Mouse (Mus musculus) ES-CJ7 (cell line): Measurements from ENCODE around the gene Nup85.
"Not testable (repeated sequence)": the region's sequence is repeated elsewhere in the genome, so short reads cannot be mapped to it uniquely, and the experiment has no call there.

ENCODE experiments used
- DNase-seq: peaks from one replicate; pipeline ENCODE4 v3.0.0; 2011; ENCODE audit warnings: low read depth, low spot score

The Nup85 gene

DNA sequence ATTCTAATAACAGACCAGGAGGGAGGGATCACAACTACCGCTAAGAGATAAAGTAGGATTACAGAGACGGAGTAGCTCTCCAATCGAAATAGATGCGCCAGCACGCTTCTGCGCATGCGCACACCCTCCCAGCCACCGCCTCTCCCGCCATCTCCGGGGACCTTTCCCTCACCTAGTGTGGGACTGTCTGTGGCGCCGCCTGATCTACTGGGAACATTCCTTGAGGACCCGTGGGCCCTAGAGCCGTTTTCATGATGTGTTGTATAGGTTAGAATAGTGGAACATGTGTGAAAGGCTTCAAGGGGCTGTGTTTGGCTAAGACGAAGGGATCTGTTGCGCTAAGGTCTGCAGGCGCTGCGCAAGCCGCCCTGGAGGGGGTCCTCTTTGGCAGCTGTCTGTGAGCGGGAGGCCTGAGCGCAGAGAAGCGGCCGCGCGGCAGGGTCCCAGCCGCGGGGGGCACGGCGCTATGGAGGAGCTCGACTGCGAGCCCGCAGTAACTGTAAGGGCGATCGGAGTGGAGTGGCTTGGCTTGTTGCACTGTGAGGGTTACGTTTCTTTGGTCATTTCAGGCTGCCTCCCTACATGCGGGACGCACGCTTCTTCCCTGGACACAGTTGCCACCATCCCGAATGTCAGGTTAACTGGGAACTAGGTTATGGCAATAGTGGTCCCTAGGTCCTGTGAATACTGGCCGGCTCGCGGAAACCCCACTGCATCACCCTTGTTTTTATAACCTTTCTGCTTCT lies at the start of gene Nup85:
TSS of gene Nup85 (plus strand) at position 371 of the 746 bp plus-strand sequence.
- peak; percentile 97 for DNase-seq

DNA sequence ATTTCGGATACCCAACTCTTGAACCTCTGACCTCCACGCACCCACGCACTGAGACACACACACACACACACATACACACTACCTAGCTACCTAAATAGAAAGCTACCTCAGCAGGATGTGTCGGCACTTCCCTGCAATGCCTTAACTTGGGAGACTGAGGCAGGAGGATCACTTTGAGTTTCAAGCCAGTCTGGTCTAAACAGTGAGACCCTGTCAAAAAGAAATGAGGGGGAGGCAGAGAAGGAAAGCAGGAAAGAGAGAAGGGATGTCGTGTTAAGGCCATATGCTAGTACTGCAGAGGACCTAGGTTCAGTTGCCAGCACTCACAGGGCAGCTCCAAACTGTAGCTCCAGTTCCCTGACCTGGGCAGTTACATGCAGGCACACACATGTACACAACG lies 49.2 kb upstream of the Nup85 start:
- no peak for DNase-seq

DNA sequence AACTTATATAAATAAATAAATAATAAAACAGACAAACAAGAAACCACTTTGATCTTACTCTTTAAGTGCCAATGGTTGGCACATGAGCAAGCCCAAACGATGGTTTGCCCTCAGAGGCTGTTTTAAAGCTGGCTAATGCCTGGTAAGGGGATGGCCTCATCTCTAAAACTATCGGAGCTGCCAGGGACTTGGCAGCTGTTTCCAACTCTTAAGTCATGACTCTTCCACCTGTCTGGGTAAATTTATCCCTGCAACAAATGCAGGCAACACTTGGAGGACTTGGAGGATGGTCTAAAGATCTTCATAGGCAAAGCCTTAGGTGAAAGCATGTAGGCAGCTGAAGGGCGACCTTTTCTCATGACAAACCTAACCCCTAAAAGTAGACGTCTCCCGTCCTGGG lies 47.3 kb upstream of the Nup85 start:
- no peak for DNase-seq

DNA sequence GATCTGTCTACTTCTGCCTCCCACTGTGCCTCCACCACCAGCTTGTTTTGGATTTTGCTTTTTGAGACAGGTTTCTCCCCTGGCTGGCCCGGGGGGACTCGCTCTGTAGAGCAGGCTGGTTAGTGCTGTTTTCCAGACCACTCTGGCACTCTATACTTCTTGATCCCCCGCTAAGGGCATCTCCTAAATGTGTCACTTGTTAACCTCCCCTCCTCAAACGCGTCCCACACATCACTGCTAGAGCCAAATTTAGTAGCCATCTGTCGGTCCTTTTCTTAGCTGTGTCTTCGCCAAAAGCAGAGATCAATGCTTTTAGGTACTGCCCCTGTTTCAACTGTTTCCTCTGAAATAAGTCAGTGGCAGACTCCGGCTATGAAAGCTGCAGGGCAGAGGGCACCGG lies 45.5 kb upstream of the Nup85 start:
- no peak for DNase-seq

DNA sequence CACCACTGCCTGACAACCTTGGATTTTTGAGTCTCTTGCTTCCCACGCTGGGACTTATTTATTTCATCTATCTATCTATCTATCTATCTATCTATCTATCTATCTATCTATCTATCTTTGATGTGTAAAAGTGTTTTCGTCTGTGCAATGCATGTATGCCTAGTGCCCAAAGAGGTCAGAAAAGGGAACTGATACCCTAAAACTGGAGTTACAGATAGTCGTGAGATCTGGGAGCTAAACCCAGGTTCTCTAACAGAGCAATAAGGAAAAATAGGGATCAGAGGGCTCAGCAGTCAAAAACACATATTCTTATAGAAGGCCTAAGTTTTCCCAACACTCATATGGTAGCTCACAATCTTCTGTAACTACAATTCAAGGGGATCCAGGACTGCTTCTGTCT lies 44.7 kb upstream of the Nup85 start:
- DNase-seq, result no peak

- DNase-seq, result no peak
These were observed 44.0 kb upstream of the Nup85 start for GRCm38 (mm10) chr11:115520218-115520617.

DNA sequence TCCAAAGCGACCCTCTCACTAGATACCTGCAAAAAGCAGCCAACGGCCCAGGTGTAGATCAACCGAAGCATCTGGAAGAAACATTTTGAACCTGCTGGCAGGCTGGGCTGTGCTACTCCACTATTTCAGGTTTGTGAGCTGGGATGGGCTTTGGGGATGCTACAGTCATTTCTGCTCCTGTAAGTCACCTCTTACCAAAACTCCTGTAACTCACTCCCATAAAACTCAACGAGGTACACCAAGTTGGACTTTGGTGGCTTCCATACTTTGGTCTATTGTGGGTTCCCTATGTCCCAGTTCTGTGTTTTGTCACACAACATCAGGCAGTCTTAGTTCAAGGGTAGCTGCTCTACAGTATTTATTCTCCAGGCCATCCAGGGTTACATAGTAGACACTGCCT lies 43.2 kb upstream of the Nup85 start:
- DNase-seq, result no peak

DNA sequence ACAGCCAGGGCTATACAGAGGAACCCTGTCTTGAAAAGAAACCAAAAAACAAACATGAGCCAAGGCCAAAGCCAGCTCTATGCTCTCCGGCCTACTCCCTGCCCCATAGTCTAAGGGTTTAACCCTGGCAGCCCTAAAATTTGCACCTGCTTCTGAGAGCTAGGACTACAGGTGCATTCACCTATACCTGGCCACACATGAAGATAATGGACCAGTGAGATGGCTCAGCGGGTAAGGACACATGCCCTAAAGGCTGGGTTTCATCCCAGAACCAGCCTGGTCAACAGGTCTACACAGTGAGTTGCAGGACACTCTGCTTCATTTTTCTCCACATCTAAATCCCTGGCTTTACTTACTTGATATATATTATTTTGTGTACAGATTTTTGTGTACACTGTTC lies 42.0 kb upstream of the Nup85 start:
- DNase-seq, result no peak

DNA sequence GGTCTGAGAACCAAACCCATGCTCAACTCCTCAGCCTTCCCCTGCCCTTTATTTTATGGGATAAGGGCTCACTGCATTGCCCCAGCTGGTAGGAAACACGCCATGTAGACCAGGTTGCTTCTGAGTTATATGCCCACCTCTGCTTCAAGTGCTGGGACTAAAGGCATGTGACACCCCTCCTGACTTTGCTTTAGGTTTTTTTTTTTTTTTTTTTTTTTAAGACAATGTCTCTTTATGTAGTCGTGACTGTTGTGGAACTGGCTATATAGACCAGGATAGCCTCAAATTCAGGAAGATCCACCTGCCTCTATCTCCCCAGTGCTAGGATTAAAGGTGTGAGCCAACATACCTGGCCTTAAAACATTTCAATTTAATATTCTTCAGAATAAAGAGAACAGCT lies 41.5 kb upstream of the Nup85 start:
- no peak for DNase-seq

- DNase-seq, result not testable (repeated sequence)
These were observed 37.8 kb upstream of the Nup85 start for GRCm38 (mm10) chr11:115526446-115526845.

GRCm38 (mm10) chr11:115534759-115535371 lies 29.4 kb upstream of the Nup85 start:
- no peak for DNase-seq

DNA sequence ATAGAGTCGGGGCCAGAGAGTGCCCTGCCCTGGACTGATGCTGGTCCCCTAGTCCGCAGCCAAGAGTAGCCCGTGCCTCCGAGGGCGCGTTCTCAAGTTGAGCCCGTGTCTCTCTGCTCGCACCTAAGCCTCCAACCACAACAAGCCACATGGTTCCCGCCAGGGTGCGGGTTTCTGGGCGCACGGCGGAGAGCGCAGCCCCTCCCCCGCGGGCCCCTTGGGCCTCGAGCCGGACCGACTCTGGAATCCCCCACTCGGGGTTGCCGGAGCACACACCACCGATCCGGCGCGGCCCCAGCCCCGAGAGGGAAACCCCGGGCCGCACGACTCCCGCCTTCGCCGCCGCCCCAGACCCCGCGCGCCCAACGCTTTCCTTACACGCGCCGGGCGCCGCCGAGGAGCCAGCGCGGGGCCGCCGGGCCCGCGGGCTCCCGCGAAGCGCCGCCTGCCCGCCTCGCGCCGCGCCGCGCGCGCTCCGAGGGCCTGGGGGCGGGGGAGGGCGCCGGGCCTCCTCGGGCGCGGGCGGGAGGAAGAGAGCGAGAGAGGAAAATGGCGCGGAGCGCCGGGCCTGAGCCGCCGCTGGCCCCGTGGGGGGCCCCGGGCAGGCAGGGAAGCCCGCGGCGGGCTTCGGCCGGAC lies 28.7 kb upstream of the Nup85 start:
- DNase-seq, result peak; percentile 53

GRCm38 (mm10) chr11:115536038-115536681 lies 28.1 kb upstream of the Nup85 start, which contains the start of gene Sumo2:
Gene Sumo2 (minus strand): TSS chr11:115536276.
- peak; percentile 97 for DNase-seq

DNA sequence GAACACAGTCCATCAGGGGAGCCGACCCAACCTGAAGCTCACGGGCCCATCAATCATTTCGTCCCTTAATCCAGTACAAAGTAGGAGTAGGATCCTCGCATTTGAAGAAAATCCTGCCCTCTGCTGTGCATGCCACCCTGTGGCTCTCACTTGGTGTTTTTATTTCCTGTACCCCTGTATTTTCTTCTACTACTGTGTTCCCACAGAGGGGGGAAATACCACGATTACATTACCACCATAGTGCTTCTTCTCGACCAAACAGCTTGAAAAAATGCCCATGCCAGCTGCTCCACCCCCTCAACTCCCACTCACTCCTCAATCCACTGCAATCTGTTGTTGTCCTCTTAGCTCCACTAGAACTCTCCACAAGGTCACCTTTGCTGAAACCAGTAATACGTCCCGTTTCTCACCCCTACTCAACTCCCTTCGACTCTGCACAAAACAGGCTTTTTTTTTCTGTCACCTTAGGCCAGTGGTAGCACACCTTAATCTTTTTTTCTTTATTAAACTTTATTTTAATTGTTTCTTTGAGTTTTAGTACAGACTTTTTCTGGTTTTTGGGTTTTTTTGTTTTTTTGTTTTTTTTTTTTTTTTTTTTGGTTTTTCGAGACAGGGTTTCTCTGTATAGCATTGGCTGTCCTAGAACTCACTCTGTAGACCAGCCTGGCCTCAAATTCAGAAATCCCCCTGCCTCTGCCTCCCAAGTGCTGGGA lies 27.2 kb upstream of the Nup85 start:
- peak; percentile 80 for DNase-seq

DNA sequence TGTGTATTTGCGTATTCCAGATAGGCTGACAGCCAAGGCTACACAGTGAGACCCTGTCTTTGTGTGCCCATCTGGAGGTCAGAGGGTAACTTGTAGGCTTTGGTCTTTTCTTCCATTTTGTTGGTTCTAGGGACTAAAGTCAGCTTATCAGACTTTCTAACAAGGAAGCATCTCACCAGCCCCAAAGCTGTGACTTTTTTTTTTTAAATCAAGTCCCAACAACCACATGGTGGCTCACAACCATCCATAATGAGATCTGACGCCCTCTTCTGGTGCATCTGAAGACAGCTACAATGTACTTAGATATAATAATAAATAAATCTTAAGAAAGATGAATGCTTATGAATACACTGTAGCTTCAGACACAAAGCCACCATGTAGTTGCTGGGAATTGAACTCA lies 26.2 kb upstream of the Nup85 start:
- no peak for DNase-seq

DNA sequence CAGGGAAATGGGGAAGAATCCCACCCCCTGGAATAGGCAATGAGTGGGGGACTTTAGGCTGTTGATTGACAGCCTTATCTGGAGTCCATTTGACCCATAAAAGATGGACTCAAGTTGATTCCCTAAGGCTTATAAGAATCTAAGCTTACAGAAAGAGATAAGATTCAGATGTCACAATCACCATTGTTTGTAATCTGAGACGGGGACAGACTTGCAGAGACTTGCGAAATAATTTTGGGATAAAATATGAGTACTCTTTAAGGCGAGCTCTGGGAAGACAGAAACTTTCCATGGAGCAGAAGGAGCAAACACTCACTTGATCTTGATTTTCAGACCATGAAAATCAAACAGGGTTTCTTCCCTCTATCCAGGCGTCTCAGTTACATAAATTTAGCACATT lies 20.7 kb upstream of the Nup85 start:
- no peak for DNase-seq

DNA sequence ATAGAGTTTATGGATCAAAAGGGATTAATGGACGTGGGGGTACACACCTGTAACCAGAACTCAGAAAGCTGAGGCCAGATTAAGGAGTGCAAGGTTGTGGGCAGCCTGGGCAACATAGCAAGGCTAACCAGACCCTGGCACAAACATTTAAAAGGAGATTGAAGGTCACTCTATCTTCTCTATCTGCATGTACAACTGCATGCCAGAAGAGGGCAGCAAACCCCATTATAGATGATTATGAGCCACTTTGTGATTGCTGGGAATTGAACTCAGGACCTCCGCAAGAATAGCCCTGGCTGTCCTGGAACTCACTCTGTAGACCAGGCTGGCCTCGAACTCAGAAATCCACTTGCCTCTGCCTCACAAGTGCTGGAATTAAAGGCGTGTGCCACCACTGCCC lies 11.5 kb upstream of the Nup85 start:
- peak; percentile 48 for DNase-seq

DNA sequence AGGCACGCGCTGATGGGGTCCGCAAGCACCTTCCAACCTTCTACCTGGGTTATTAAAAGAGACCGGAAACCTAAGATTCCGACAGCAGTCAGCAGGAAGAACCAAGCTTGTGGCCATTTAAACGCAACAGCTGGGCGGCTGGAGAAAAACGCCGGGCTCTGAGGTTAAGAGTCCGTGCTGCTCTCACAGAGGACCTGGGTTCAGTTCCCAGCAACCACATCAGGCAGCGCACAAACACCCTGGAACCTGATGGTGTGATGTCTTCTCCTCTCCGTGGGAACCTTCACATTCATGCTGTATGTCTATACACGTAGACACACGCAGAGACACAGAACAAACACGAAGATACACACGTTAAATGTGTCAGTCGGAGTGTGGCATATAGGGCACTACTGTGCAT lies 8.5 kb upstream of the Nup85 start:
- DNase-seq, result peak; percentile 50

DNA sequence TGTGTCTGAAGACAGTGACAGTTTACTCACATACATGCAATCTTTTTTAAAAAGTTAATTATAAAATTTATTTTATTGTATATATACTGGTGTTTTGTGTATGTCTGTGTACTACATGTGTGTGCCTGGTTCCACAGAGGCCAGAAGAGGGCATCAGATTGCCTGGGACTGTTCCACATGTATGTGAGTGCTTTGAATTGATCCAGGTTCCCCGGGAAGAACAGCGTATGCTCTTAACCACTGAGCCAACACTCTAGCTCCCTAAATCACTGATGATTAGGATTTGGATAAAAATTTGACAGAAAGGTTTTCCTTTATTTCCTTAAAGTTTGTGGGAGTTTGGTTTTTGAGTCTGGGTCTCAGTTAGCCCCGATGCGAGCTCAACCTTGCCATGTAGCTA lies 828 bp upstream of the Nup85 start:
- peak; percentile 69 for DNase-seq

GRCm38 (mm10) chr11:115564961-115565360 lies 727 bp downstream of the Nup85 start:
- DNase-seq, result no peak

GRCm38 (mm10) chr11:115579080-115579479 lies 14.8 kb downstream of the Nup85 start:
- no peak for DNase-seq
